Mouse (Mus musculus): ENCODE data around the gene Dhcr24. TPM values are rescaled to one million over a fixed set of nuclear protein-coding genes. Genes with fewer than 3 reads are reported as not detected.

Dhcr24 gene
- polyA plus RNA-seq, 1 experiment from 2014 or later, result 5.8 TPM

GRCm38 (mm10) chr4:106630333-106631220 lies 69.7 kb downstream of the Dhcr24 start:
- no peak overlapping the region for H3K27ac ChIP-seq
- no peaks in the 10 kb centered on the region for H3K36me3 ChIP-seq
- ATAC-seq, result no peak
- 36% methylated on average over 14 of the region's 14 CpGs for WGBS (ENCODE audit: insufficient replicate concordance)
- no peak overlapping the region for H3K4me2 ChIP-seq
- H3K27me3 ChIP-seq (replicated peaks), result peaks cover 50% of the 10 kb centered on the region
- no peaks in the 10 kb centered on the region for H3K9me3 ChIP-seq (replicated peaks)
- no peak overlapping the region for H3K4me3 ChIP-seq
- H3K4me1 ChIP-seq, result no peaks in the 10 kb centered on the region
- H3K9ac ChIP-seq, result no peak overlapping the region

- peaks cover 46% of the 10 kb centered on the region for H3K27me3 ChIP-seq (replicated peaks)
- no peak overlapping the region for H3K4me3 ChIP-seq
- H3K4me2 ChIP-seq, result no peak overlapping the region
- no peak for ATAC-seq
- H3K9me3 ChIP-seq (replicated peaks), result no peaks in the 10 kb centered on the region
- H3K4me1 ChIP-seq, result no peaks in the 10 kb centered on the region
- no peaks in the 10 kb centered on the region for H3K36me3 ChIP-seq
- no peak overlapping the region for H3K9ac ChIP-seq
- no peak overlapping the region for H3K27ac ChIP-seq
- WGBS (ENCODE audit: insufficient replicate concordance), result 83% methylated on average over 1 of the region's 3 CpGs
These were observed 71.5 kb downstream of the Dhcr24 start for GRCm38 (mm10) chr4:106632313-106632712.

- 33% methylated on average over 8 of the region's 8 CpGs for WGBS (ENCODE audit: insufficient replicate concordance)
These were observed 72.6 kb downstream of the Dhcr24 start for GRCm38 (mm10) chr4:106633281-106634085.

GRCm38 (mm10) chr4:106634086-106634479 lies 73.2 kb downstream of the Dhcr24 start:
- no peaks in the 10 kb centered on the region for H3K36me3 ChIP-seq
- H3K9ac ChIP-seq, result no peak overlapping the region
- H3K4me3 ChIP-seq, result no peak overlapping the region
- H3K4me1 ChIP-seq, result no peaks in the 10 kb centered on the region
- H3K27ac ChIP-seq, result no peak overlapping the region
- H3K27me3 ChIP-seq (replicated peaks), result peaks cover 43% of the 10 kb centered on the region
- H3K4me2 ChIP-seq, result no peak overlapping the region
- no peak for ATAC-seq
- no peaks in the 10 kb centered on the region for H3K9me3 ChIP-seq (replicated peaks)
- WGBS (ENCODE audit: insufficient replicate concordance), result 40% methylated on average over 9 of the region's 9 CpGs

More at GRCm38 (mm10) chr4:106633281-106634085, 72.6 kb downstream of the Dhcr24 start:
- no peak overlapping the region for H3K4me2 ChIP-seq
- H3K9ac ChIP-seq, result no peak overlapping the region
- no peak overlapping the region for H3K4me3 ChIP-seq
- no peaks in the 10 kb centered on the region for H3K4me1 ChIP-seq
- ATAC-seq, result no peak
- H3K27me3 ChIP-seq (replicated peaks), result peaks cover 43% of the 10 kb centered on the region
- H3K9me3 ChIP-seq (replicated peaks), result no peaks in the 10 kb centered on the region
- no peaks in the 10 kb centered on the region for H3K36me3 ChIP-seq
- no peak overlapping the region for H3K27ac ChIP-seq

Other genes starting within 250 kb of the Dhcr24 start
- 13.5 and 13.6 TPM in 2 replicates for gene Usp24, start 244.8 kb upstream of the Dhcr24 start, polyA plus RNA-seq (2016; fragmentation: Nextera tagmentation; extraction: Ambion mirVana)
- gene Pcsk9, start 96.7 kb upstream of the Dhcr24 start, polyA plus RNA-seq (2016; fragmentation: Nextera tagmentation; extraction: Ambion mirVana), result 83.2 and 88.0 TPM in 2 replicates
- gene Bsnd, start 68.8 kb upstream of the Dhcr24 start, polyA plus RNA-seq (2016; fragmentation: Nextera tagmentation; extraction: Ambion mirVana), result not detected in 2 replicates
- gene Lexm, start 56.2 kb downstream of the Dhcr24 start, polyA plus RNA-seq (2016; fragmentation: Nextera tagmentation; extraction: Ambion mirVana), result 0.17 and 0.26 TPM in 2 replicates
- 0.05 and 0.07 TPM in 2 replicates for gene Ttc22, start 61.4 kb downstream of the Dhcr24 start, polyA plus RNA-seq (2016; fragmentation: Nextera tagmentation; extraction: Ambion mirVana)
- gene Pars2, start 90.0 kb downstream of the Dhcr24 start, polyA plus RNA-seq (2016; fragmentation: Nextera tagmentation; extraction: Ambion mirVana), result 6.9 and 7.5 TPM in 2 replicates
- gene Ttc4, start 117.9 kb downstream of the Dhcr24 start, polyA plus RNA-seq (2016; fragmentation: Nextera tagmentation; extraction: Ambion mirVana), result 45.2 and 48.6 TPM in 2 replicates
- gene Mroh7, start 169.9 kb downstream of the Dhcr24 start, polyA plus RNA-seq (2016; fragmentation: Nextera tagmentation; extraction: Ambion mirVana), result 0.10 and 0.15 TPM in 2 replicates
- gene Fam151a, start 172.9 kb downstream of the Dhcr24 start, polyA plus RNA-seq (2016; fragmentation: Nextera tagmentation; extraction: Ambion mirVana), result not detected in 2 replicates
- gene Acot11, start 244.0 kb downstream of the Dhcr24 start, polyA plus RNA-seq (2016; fragmentation: Nextera tagmentation; extraction: Ambion mirVana), result 7.5 and 7.6 TPM in 2 replicates

All from liver, embryonic 12.5 days (tissue).